Mouse (Mus musculus): Measurements from ENCODE around the gene 0610037L13Rik. TPM values are rescaled to one million over a fixed set of nuclear protein-coding genes. Genes with fewer than 3 reads are reported as not detected.

The 0610037L13Rik gene
- 1.8 and 3.2 TPM in 2 replicates for polyA plus RNA-seq (2012; ENCODE audit: low replicate concordance)

GRCm38 (mm10) chr4:107889731-107890432 lies at the start of gene 0610037L13Rik:
Gene 0610037L13Rik, plus strand, starts transcription at chr4:107889813.

DNA sequence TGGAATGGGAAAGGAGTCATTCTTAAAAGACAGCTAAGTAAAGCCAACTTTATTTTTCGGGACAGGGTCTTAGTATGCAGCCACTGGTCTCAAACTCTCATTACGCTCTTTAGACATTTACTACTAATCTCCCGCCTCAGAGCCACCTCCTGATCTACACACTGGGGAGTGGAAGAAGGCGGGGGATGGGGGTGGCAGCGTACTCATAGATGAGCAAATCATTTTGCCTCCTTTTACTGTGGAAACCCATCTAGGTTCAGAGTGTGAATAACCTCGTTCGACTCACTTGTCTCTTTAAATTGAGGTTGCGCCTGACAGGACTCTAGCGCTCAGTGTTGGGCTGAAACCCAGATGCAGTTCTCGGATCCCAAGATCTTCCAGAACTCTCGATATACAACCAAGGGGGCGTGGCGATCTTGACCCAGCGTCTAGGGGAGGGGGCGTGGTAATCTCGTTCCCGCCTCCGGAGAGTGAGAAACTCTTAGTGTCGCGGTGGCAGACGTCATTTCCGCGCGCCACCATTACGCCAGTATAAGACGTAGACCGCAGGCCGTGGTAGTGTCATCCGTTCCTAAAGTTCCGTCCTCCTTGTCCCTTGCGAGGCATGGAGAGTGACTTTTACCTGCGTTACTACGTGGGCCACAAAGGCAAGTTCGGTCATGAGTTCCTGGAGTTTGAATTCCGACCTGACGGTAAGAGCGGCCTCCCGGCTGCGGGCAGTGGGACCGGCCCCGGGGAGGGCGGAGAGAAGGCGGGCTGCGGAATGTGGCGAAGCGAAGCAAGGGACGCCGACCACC lies 10.2 kb upstream of the 0610037L13Rik start, which contains the start of gene Magoh:
Gene Magoh, plus strand, starts transcription at position 502 of the 797 bp plus-strand sequence.

DNA sequence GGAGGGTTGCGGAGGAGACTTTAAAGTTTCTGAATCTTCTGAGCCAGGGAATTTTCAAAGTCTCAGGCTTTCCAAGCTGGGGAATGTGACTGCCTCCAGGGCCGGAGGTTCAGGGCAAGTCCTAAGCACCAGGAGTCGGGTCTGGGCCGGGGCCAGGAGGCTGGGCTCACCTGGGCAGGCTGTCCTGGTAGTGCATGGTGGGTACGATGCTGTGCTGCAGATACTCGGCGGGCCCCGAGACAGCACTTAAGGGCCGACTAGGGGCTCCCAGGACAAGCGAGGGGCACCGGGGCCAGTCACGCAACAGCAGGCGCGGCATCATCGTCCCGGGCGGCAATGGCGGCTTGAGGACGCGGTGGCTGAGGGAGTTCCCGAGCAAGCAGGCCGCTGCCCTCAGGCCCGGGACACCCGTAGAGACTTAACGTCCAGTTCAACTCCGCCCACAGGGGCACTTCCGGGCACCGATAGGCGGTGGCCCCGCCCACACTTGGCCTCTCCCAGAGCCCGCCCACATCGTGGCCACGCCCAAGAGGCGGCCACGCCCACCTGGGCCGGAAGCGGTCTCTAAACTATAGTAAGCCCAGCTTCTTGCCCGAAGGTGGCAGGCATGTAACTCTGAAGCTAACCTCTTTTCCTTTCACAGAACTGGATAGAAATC lies 33.7 kb downstream of the 0610037L13Rik start, which contains the start of gene Cpt2:
Gene Cpt2, minus strand, starts transcription at position 466 of the 658 bp plus-strand sequence.

Other genes starting within 250 kb of the 0610037L13Rik start
- 0.90 and 6.4 TPM in 2 replicates for gene Dmrtb1, start 205.6 kb upstream of the 0610037L13Rik start, polyA plus RNA-seq (2012; ENCODE audit: low replicate concordance)
- 19.6 and 22.9 TPM in 2 replicates for gene Lrp8, start 87.6 kb upstream of the 0610037L13Rik start, polyA plus RNA-seq (2012; ENCODE audit: low replicate concordance)
- 1.6 and 8.4 TPM in 2 replicates for gene Magoh, start 10.1 kb upstream of the 0610037L13Rik start, polyA plus RNA-seq (2012; ENCODE audit: low replicate concordance)
- gene Cpt2, start 33.8 kb downstream of the 0610037L13Rik start, polyA plus RNA-seq (2012; ENCODE audit: low replicate concordance): 157 and 160 TPM in 2 replicates
- gene Slc1a7, start 78.5 kb downstream of the 0610037L13Rik start, polyA plus RNA-seq (2012; ENCODE audit: low replicate concordance): 0.15 TPM in 1 of 2 replicates, not detected in the other
- 2.5 and 7.9 TPM in 2 replicates for gene Podn, start 206.6 kb downstream of the 0610037L13Rik start, polyA plus RNA-seq (2012; ENCODE audit: low replicate concordance)

All from leukemia stem cell, adult 10-12 weeks (primary cell).